Mouse (Mus musculus) E14TG2a.4 (cell line): Measurements from ENCODE around the gene Lsm11.

ENCODE experiments used
- H3K27me3 ChIP-seq: 2 replicates; pipeline ENCODE4 v1.6.1; 2014; ENCODE audit warnings: low read length, control low read depth; ENCODE audit not compliant: insufficient read depth
- H3K36me3 ChIP-seq: 2 replicates; pipeline ENCODE4 v1.6.1; 2014; ENCODE audit warnings: low read length, control low read depth; ENCODE audit not compliant: insufficient read depth
- H3K4me1 ChIP-seq: replicated peaks from 2 replicates; pipeline ENCODE4 v1.6.1; 2014; ENCODE audit warnings: low read depth, low read length, control low read depth
- H3K4me3 ChIP-seq: replicated peaks from 2 replicates; pipeline ENCODE4 v1.5.1; 2014; ENCODE audit warnings: mild to moderate bottlenecking, low read length
- H3K9me3 ChIP-seq: 2 replicates; pipeline ENCODE4 v1.6.1; 2014; ENCODE audit warnings: low read length, control low read depth
- CTCF ChIP-seq: conservative IDR thresholded peaks from 2 replicates; pipeline ENCODE4 v1.5.1; 2014; ENCODE audit warnings: low read length
- NANOG ChIP-seq: IDR thresholded peaks from 2 replicates; pipeline ENCODE4 v1.6.1; 2014; ENCODE audit warnings: borderline replicate concordance, low read length, mixed read lengths
- POU5F1 ChIP-seq: IDR thresholded peaks from 2 replicates; pipeline ENCODE4 v1.6.1; 2014; ENCODE audit warnings: low read length, borderline replicate concordance

Gene Lsm11

GRCm38 (mm10) chr11:45921480-45921898, 23.2 kb downstream of the Lsm11 start:
- H3K4me3 ChIP-seq, result peak overlapping the region; percentile 17; the same call in 1 of the 2 replicates
- peaks cover 18% of the 10 kb centered on the region for H3K4me1 ChIP-seq
- no peaks in the 10 kb centered on the region for H3K36me3 ChIP-seq
- peaks cover 19% of the 10 kb centered on the region for H3K27me3 ChIP-seq
- TF ChIP-seq NANOG (no peak), POU5F1 (no peak), CTCF (no peak)
- no peaks in the 10 kb centered on the region for H3K9me3 ChIP-seq

GRCm38 (mm10) chr11:45921026-45921425, 23.7 kb downstream of the Lsm11 start:
- Histone ChIP-seq H3K9me3 (no peaks in the 10 kb centered on the region), H3K4me3 (0 out of 2 replicates have a peak overlapping the region, but pooled peaks have one; percentile 17), H3K36me3 (no peaks in the 10 kb centered on the region), H3K27me3 (peaks cover 18% of the 10 kb centered on the region), H3K4me1 (peaks cover 23% of the 10 kb centered on the region)
- TF ChIP-seq NANOG, result no peak
- no peak for TF ChIP-seq POU5F1
- no peak for TF ChIP-seq CTCF

- TF ChIP-seq NANOG (no peak), CTCF (no peak), POU5F1 (no peak)
- peaks cover 37% of the 10 kb centered on the region for H3K4me1 ChIP-seq
- peaks cover 8% of the 10 kb centered on the region; the same call in 1 of the 2 replicates for H3K27me3 ChIP-seq
- no peak overlapping the region for H3K4me3 ChIP-seq
- no peaks in the 10 kb centered on the region for H3K9me3 ChIP-seq
- no peaks in the 10 kb centered on the region for H3K36me3 ChIP-seq
Measured at GRCm38 (mm10) chr11:45918836-45919235, 25.9 kb downstream of the Lsm11 start.

- Histone ChIP-seq H3K9me3 (no peaks in the 10 kb centered on the region), H3K4me1 (peaks cover 40% of the 10 kb centered on the region), H3K36me3 (no peaks in the 10 kb centered on the region), H3K27me3 (peaks cover 5% of the 10 kb centered on the region; the same call in 1 of the 2 replicates), H3K4me3 (no peak overlapping the region)
- TF ChIP-seq CTCF (no peak), POU5F1 (no peak), NANOG (no peak)
Measured at GRCm38 (mm10) chr11:45918018-45918417, 26.7 kb downstream of the Lsm11 start.

- Histone ChIP-seq H3K36me3 (peaks cover 12% of the 10 kb centered on the region), H3K9me3 (no peaks in the 10 kb centered on the region), H3K4me3 (no peak overlapping the region), H3K27me3 (no peaks in the 10 kb centered on the region), H3K4me1 (peaks cover 41% of the 10 kb centered on the region)
- TF ChIP-seq NANOG, result no peak
- no peak for TF ChIP-seq CTCF
- TF ChIP-seq POU5F1, result no peak
Measured at GRCm38 (mm10) chr11:45916196-45916595, 28.5 kb downstream of the Lsm11 start.

- H3K36me3 ChIP-seq, result peaks cover 63% of the 10 kb centered on the region
- TF ChIP-seq CTCF, result no peak
- TF ChIP-seq NANOG, result no peak
- no peak for TF ChIP-seq POU5F1
- H3K4me3 ChIP-seq, result no peak overlapping the region
- no peaks in the 10 kb centered on the region for H3K9me3 ChIP-seq
- H3K27me3 ChIP-seq, result no peaks in the 10 kb centered on the region
- peaks cover 21% of the 10 kb centered on the region for H3K4me1 ChIP-seq
Measured at GRCm38 (mm10) chr11:45910701-45911100, 34.0 kb downstream of the Lsm11 start.

- H3K27me3 ChIP-seq, result no peaks in the 10 kb centered on the region
- H3K9me3 ChIP-seq, result no peaks in the 10 kb centered on the region
- no peak overlapping the region for H3K4me3 ChIP-seq
- H3K4me1 ChIP-seq, result peaks cover 11% of the 10 kb centered on the region
- no peak for TF ChIP-seq NANOG
- peaks cover 69% of the 10 kb centered on the region for H3K36me3 ChIP-seq
Measured at GRCm38 (mm10) chr11:45908894-45909293, 35.8 kb downstream of the Lsm11 start.

GRCm38 (mm10) chr11:45908070-45908469, 36.7 kb downstream of the Lsm11 start:
- peaks cover 78% of the 10 kb centered on the region for H3K36me3 ChIP-seq
- no peaks in the 10 kb centered on the region for H3K27me3 ChIP-seq
- H3K9me3 ChIP-seq, result no peaks in the 10 kb centered on the region
- no peak for TF ChIP-seq POU5F1
- TF ChIP-seq NANOG, result no peak
- TF ChIP-seq CTCF, result no peak
- H3K4me3 ChIP-seq, result no peak overlapping the region
- H3K4me1 ChIP-seq, result peaks cover 8% of the 10 kb centered on the region

- Histone ChIP-seq H3K4me1 (peaks cover 2% of the 10 kb centered on the region; the same call in 1 of the 2 replicates), H3K36me3 (peaks cover 83% of the 10 kb centered on the region), H3K4me3 (no peak overlapping the region), H3K9me3 (no peaks in the 10 kb centered on the region), H3K27me3 (no peaks in the 10 kb centered on the region)
- TF ChIP-seq NANOG (no peak), POU5F1 (no peak), CTCF (no peak)
Measured at GRCm38 (mm10) chr11:45907301-45907700, 37.4 kb downstream of the Lsm11 start.
